Mouse (Mus musculus): ENCODE results near the gene Rassf4. TPM values are rescaled to one million over a fixed set of nuclear protein-coding genes. Genes with fewer than 3 reads are reported as not detected.

Rassf4 gene
- 1 to 10 TPM; 4.5 to 5.7 TPM for total RNA-seq (2021)

- DNase-seq (ENCODE audit: extremely low spot score in 1 of 2, low spot score in 2 of 2), result peak; percentile 50 to 85
- intact Hi-C loops (cut with DNase I), result no loop called here
Observed at GRCm38 (mm10) chr6:116673471-116674282, at the start of gene Rassf4. Gene Rassf4 (minus strand): TSS chr6:116673952.

- DNase-seq (ENCODE audit: extremely low spot score in 1 of 2, low spot score in 2 of 2), result no peak
- intact Hi-C loops (cut with DNase I), result no loop called here
Observed at GRCm38 (mm10) chr6:116718920-116719319, 45.2 kb upstream of the Rassf4 start.

- intact Hi-C loops (cut with DNase I), result no loop called here
- no peak for DNase-seq (ENCODE audit: extremely low spot score in 1 of 2, low spot score in 2 of 2)
Observed at GRCm38 (mm10) chr6:116718361-116718760, 44.6 kb upstream of the Rassf4 start.

- no peak for DNase-seq (ENCODE audit: extremely low spot score in 1 of 2, low spot score in 2 of 2)
- intact Hi-C loops (cut with DNase I), result no loop called here
Observed at GRCm38 (mm10) chr6:116717851-116718250, 44.1 kb upstream of the Rassf4 start.

- no peak for DNase-seq (ENCODE audit: extremely low spot score in 1 of 2, low spot score in 2 of 2)
- intact Hi-C loops (cut with DNase I), result no loop called here
Observed at GRCm38 (mm10) chr6:116716666-116717065, 42.9 kb upstream of the Rassf4 start, which contains the start of gene Tmem72. Gene Tmem72 (minus strand): TSS chr6:116716913.

- intact Hi-C loops (cut with DNase I), result no loop called here
- DNase-seq (ENCODE audit: extremely low spot score in 1 of 2, low spot score in 2 of 2), result no peak
Observed at GRCm38 (mm10) chr6:116715166-116715565, 41.4 kb upstream of the Rassf4 start.

- DNase-seq (ENCODE audit: extremely low spot score in 1 of 2, low spot score in 2 of 2), result no peak
- intact Hi-C loops (cut with DNase I), result no loop called here
Observed at GRCm38 (mm10) chr6:116714576-116714975, 40.8 kb upstream of the Rassf4 start.

- intact Hi-C loops (cut with DNase I), result no loop called here
- DNase-seq (ENCODE audit: extremely low spot score in 1 of 2, low spot score in 2 of 2), result no peak
Observed at GRCm38 (mm10) chr6:116713966-116714365, 40.2 kb upstream of the Rassf4 start.

- intact Hi-C loops (cut with DNase I), result no loop called here
- DNase-seq (ENCODE audit: extremely low spot score in 1 of 2, low spot score in 2 of 2), result no peak
Observed at GRCm38 (mm10) chr6:116712503-116712902, 38.8 kb upstream of the Rassf4 start.

- intact Hi-C loops (cut with DNase I), result no loop called here
- DNase-seq (ENCODE audit: extremely low spot score in 1 of 2, low spot score in 2 of 2), result no peak
Observed at GRCm38 (mm10) chr6:116712062-116712461, 38.3 kb upstream of the Rassf4 start.

GRCm38 (mm10) chr6:116704320-116704719 is 30.6 kb upstream of the Rassf4 start:
- intact Hi-C loops (cut with DNase I), result no loop called here
- DNase-seq (ENCODE audit: extremely low spot score in 1 of 2, low spot score in 2 of 2), result no peak

GRCm38 (mm10) chr6:116700821-116701220 is 27.1 kb upstream of the Rassf4 start:
- intact Hi-C loops (cut with DNase I), result no loop called here
- DNase-seq (ENCODE audit: extremely low spot score in 1 of 2, low spot score in 2 of 2), result no peak

GRCm38 (mm10) chr6:116697896-116698425 is 24.2 kb upstream of the Rassf4 start:
- intact Hi-C loops (cut with DNase I), result loop anchor here (1.0 kb wide), 1 partner anchor 43 kb away; no protein-coding TSS in a partner anchor

GRCm38 (mm10) chr6:116697413-116697812 is 23.7 kb upstream of the Rassf4 start:
- intact Hi-C loops (cut with DNase I), result loop anchor here (1.0 kb wide), 1 partner anchor 42 kb away; no protein-coding TSS in a partner anchor
- DNase-seq (ENCODE audit: extremely low spot score in 1 of 2, low spot score in 2 of 2), result no peak

More at GRCm38 (mm10) chr6:116697896-116698425, 24.2 kb upstream of the Rassf4 start:
- no peak for DNase-seq (ENCODE audit: extremely low spot score in 1 of 2, low spot score in 2 of 2)

GRCm38 (mm10) chr6:116694346-116694745 is 20.6 kb upstream of the Rassf4 start:
- intact Hi-C loops (cut with DNase I), result no loop called here
- no peak for DNase-seq (ENCODE audit: extremely low spot score in 1 of 2, low spot score in 2 of 2)

- intact Hi-C loops (cut with DNase I), result no loop called here
Observed at GRCm38 (mm10) chr6:116693639-116694038, 19.9 kb upstream of the Rassf4 start.

GRCm38 (mm10) chr6:116682317-116682716 is 8.6 kb upstream of the Rassf4 start:
- peak; percentile 29 to 74 for DNase-seq (ENCODE audit: extremely low spot score in 1 of 2, low spot score in 2 of 2)
- intact Hi-C loops (cut with DNase I), result no loop called here

More at GRCm38 (mm10) chr6:116693639-116694038, 19.9 kb upstream of the Rassf4 start:
- no peak for DNase-seq (ENCODE audit: extremely low spot score in 1 of 2, low spot score in 2 of 2)

- intact Hi-C loops (cut with DNase I), result no loop called here
- DNase-seq (ENCODE audit: extremely low spot score in 1 of 2, low spot score in 2 of 2), result peak in 1 of 2 experiments; percentile 20
Observed at GRCm38 (mm10) chr6:116679563-116680288, 6.0 kb upstream of the Rassf4 start.

GRCm38 (mm10) chr6:116677321-116677720 is 3.6 kb upstream of the Rassf4 start:
- intact Hi-C loops (cut with DNase I), result no loop called here
- peak in 1 of 2 experiments; percentile 13 for DNase-seq (ENCODE audit: extremely low spot score in 1 of 2, low spot score in 2 of 2)
